In genomic region chr15:25669283-25670247, GRCm38 (mm10) we compare ENCODE assay signal across 15 mouse cellular contexts. TPM values are rescaled to one million over a fixed set of nuclear protein-coding genes. Genes with fewer than 3 reads are reported as not detected.
DNase-seq lines count a peak whose midpoint lies in the region; ATAC-seq and TF ChIP-seq lines count a peak whose summit lies in the region.
"Had no signal": no experiment of that assay in that cellular context is flagged by ENCODE, and none has a peak within 500 bp of the region (broad histone marks: within the 10 kb centered on the region; RNA-seq: fewer than 3 reads in every experiment).

No protein-coding gene starts in this region.

- peaks cover 50% of the 10 kb centered on the region for H3K27me3 ChIP-seq in forebrain, embryonic 12.5 days
- H3K27me3 ChIP-seq in forebrain, postnatal 0 days (ENCODE audit: insufficient read depth, low read length): no peaks in the 10 kb centered on the region
- no peaks in the 10 kb centered on the region for H3K27me3 ChIP-seq in limb, embryonic 14.5 days (ENCODE audit: control insufficient read depth, insufficient read depth, low read length)
- H3K27me3 ChIP-seq: neural tube, embryonic 12.5 days; Patski had no signal

- ATAC-seq in forebrain, embryonic 12.5 days (ENCODE audit: low FRiP score): peak; percentile 56
- no peak for ATAC-seq in forebrain, postnatal 0 days
- peak; percentile 65; the same call in 1 of the 2 replicates for ATAC-seq in limb, embryonic 14.5 days (ENCODE audit: low FRiP score, low read depth)
- ATAC-seq: hindbrain, postnatal 0 days; Patski had no signal

- H3K4me2 ChIP-seq in forebrain, embryonic 12.5 days: no peak overlapping the region
- H3K4me2 ChIP-seq in forebrain, postnatal 0 days (ENCODE audit: low read depth): no peak overlapping the region
- H3K4me2 ChIP-seq in limb, embryonic 14.5 days (replicated peaks; ENCODE audit: low read depth, low read length, severe bottlenecking): no peak overlapping the region
- H3K4me2 ChIP-seq: heart, embryonic 13.5 days; neural tube, embryonic 12.5 days had no signal

- DNase-seq in forebrain, postnatal 0 days: no peak
- peak; percentile 38 for DNase-seq in left cerebral cortex, postnatal 4 days
- DNase-seq in left cerebral cortex, adult 18-20 months (ENCODE audit: low spot score in 2 of 2): no peak
- peak; percentile 18 for DNase-seq in brain, adult 2 months (ENCODE audit: low read depth, low spot score)
- DNase-seq in limb, embryonic 14.5 days (ENCODE audit: low spot score): peak; percentile 45
- no peak for DNase-seq in left cerebral cortex, adult 8-10 months (ENCODE audit: low spot score in 2 of 2)
- no peak for DNase-seq in MN1 (ENCODE audit: low spot score)
- DNase-seq: adrenal gland, adult 8-10 months; lung, adult 2 months; right cerebral cortex, postnatal 25 days had no signal

- 32% methylated on average over 16 of the region's 16 CpGs for WGBS in forebrain, embryonic 12.5 days
- WGBS in forebrain, postnatal 0 days: 26% methylated on average over 16 of the region's 16 CpGs
- WGBS in limb, embryonic 14.5 days: 33% methylated on average over 16 of the region's 16 CpGs

- H3K36me3 ChIP-seq in forebrain, embryonic 12.5 days (replicated peaks): no peaks in the 10 kb centered on the region
- no peaks in the 10 kb centered on the region for H3K36me3 ChIP-seq in forebrain, postnatal 0 days (ENCODE audit: insufficient read depth)
- H3K36me3 ChIP-seq in limb, embryonic 14.5 days (ENCODE audit: control insufficient read depth, insufficient read depth, low read length): peaks cover 10% of the 10 kb centered on the region
- H3K36me3 ChIP-seq: neural tube, embryonic 12.5 days had no signal

- H3K9ac ChIP-seq in forebrain, embryonic 12.5 days: no peak overlapping the region
- no peak overlapping the region for H3K9ac ChIP-seq in forebrain, postnatal 0 days
- no peak overlapping the region for H3K9ac ChIP-seq in limb, embryonic 14.5 days (ENCODE audit: low read depth, low read length, severe bottlenecking)
- H3K9ac ChIP-seq: heart, embryonic 13.5 days; neural tube, embryonic 12.5 days had no signal

- no peak for TF ChIP-seq CTCF in forebrain, postnatal 0 days (IDR thresholded peaks at IDR 0.05; ENCODE audit: low read depth)

- no peak for TF ChIP-seq POLR2A in limb, embryonic 14.5 days (IDR thresholded peaks at IDR 0.05; ENCODE audit: borderline replicate concordance, extremely low read depth, insufficient read depth, insufficient read length)

- no peak overlapping the region for H3K27ac ChIP-seq in forebrain, embryonic 12.5 days
- H3K27ac ChIP-seq in forebrain, postnatal 0 days (ENCODE audit: low read depth, low read length): no peak overlapping the region
- H3K27ac ChIP-seq in limb, embryonic 14.5 days (replicated peaks; ENCODE audit: low read depth, low read length): no peak overlapping the region
- H3K27ac ChIP-seq: heart, embryonic 13.5 days; hindbrain, postnatal 0 days; neural tube, embryonic 12.5 days had no signal

- no peaks in the 10 kb centered on the region for H3K9me3 ChIP-seq in forebrain, embryonic 12.5 days
- H3K9me3 ChIP-seq in forebrain, postnatal 0 days (ENCODE audit: low read length): no peaks in the 10 kb centered on the region
- H3K9me3 ChIP-seq in limb, embryonic 14.5 days (ENCODE audit: control insufficient read depth, low read length): no peaks in the 10 kb centered on the region
- H3K9me3 ChIP-seq: heart, embryonic 13.5 days; neural tube, embryonic 12.5 days had no signal

- H3K4me1 ChIP-seq in forebrain, embryonic 12.5 days: peaks cover 33% of the 10 kb centered on the region
- 0 out of 2 replicates have a peak, but pooled peaks cover 8% of the 10 kb centered on the region for H3K4me1 ChIP-seq in forebrain, postnatal 0 days (ENCODE audit: insufficient read depth)
- H3K4me1 ChIP-seq in limb, embryonic 14.5 days (ENCODE audit: control insufficient read depth, insufficient read depth, low read length): peaks cover 15% of the 10 kb centered on the region

- no peak overlapping the region for H3K4me3 ChIP-seq in forebrain, embryonic 12.5 days (replicated peaks)
- H3K4me3 ChIP-seq in forebrain, postnatal 0 days (ENCODE audit: low read depth, low read length): no peak overlapping the region
- no peak overlapping the region for H3K4me3 ChIP-seq in limb, embryonic 14.5 days (replicated peaks; ENCODE audit: low read length)
- H3K4me3 ChIP-seq: heart, embryonic 13.5 days; neural tube, embryonic 12.5 days had no signal

- intact Hi-C loops in left cerebral cortex, postnatal 4 days (cut with DNase I): no loop called here

RNA-seq across cellular contexts. Expression of gene Myo10, which starts 47.2 kb away (rescaled TPM):
- polyA plus RNA-seq in forebrain, embryonic 12.5 days (2016; fragmentation: Nextera tagmentation; extraction: Ambion mirVana): 65.6 and 82.4 TPM in 2 replicates
- 17.2 and 24.2 TPM in 2 replicates for total RNA-seq in forebrain, postnatal 0 days (2014; rRNA removed)
- polyA plus RNA-seq in forebrain, postnatal 0 days (2015; fragmentation: Nextera tagmentation; extraction: Ambion mirVana): 11.3 and 22.3 TPM in 2 replicates
- 10 to 100 TPM; 40.6 to 45.5 TPM for total RNA-seq in left cerebral cortex, postnatal 4 days (2021)
- total RNA-seq in left cerebral cortex, adult 18-20 months (2021): 10 to 100 TPM; 38.6 to 41.0 TPM
- polyA plus RNA-seq in limb, embryonic 14.5 days (2012; rRNA removed): 25.5 and 26.9 TPM in 2 replicates
- polyA plus RNA-seq in limb, embryonic 14.5 days (2014; fragmentation: Nextera tagmentation; extraction: Ambion mirVana): 28.8 and 34.2 TPM in 2 replicates
- total RNA-seq in left cerebral cortex, adult 8-10 months (2022): 10 to 100 TPM; 42.6 to 54.2 (median 45.3) TPM

Comparison
In these comparisons a context has a peak if more than half of its experiments do, and no peak if none do; other contexts are left out.
1. DNase-seq: peak in left cerebral cortex, postnatal 4 days (single experiment), brain, adult 2 months (single experiment) and limb, embryonic 14.5 days (single experiment); none in forebrain, postnatal 0 days (single experiment), left cerebral cortex, adult 18-20 months (0 of 2), left cerebral cortex, adult 8-10 months (0 of 2) and MN1 (single experiment).